ENCODE assay signal across 10 mouse cellular contexts in the genomic region with DNA sequence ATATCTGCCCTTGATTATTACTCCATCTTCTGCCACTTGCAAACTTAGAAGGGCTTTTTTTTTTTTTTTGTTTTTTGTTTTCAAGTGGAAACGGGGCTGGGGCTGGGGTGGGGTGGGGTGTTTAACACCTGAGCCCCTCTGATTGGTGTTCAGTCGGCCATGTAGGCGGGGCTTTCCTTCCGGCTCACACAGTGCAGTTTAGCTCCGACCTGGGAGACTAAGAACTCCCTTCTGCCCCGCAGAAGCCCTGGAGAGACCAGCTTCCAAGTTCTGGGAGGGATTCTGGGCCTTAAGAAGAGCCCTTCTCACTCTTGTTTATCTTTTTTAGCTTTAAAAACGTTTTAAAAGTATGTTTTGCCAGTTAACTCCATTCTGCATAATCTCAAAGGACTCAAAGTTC.
DNase-seq lines count a peak whose midpoint lies in the region; ATAC-seq lines count a peak whose summit lies in the region.
"Had no signal": no experiment of that assay in that cellular context is flagged by ENCODE, and none has a peak within 500 bp of the region (broad histone marks: within the 10 kb centered on the region; RNA-seq: fewer than 3 reads in every experiment).

No protein-coding gene starts in this region.

- H3K4me1 ChIP-seq in kidney, embryonic 15.5 days: peaks cover 49% of the 10 kb centered on the region
- H3K4me1 ChIP-seq in embryonic facial prominence, embryonic 10.5 days: peaks cover 49% of the 10 kb centered on the region
- H3K4me1 ChIP-seq in limb, embryonic 10.5 days: peaks cover 52% of the 10 kb centered on the region
- peaks cover 4% of the 10 kb centered on the region; the same call in 1 of the 2 replicates for H3K4me1 ChIP-seq in forebrain, embryonic 11.5 days (replicated peaks; ENCODE audit: control insufficient read depth, insufficient read depth, low read length)

- ATAC-seq in kidney, embryonic 15.5 days (replicated peaks; ENCODE audit: low FRiP score): 0 out of 2 replicates have a peak, but pooled peaks have one; percentile 49
- no peak for ATAC-seq in forebrain, embryonic 11.5 days (replicated peaks; ENCODE audit: low FRiP score)

- no peaks in the 10 kb centered on the region for H3K36me3 ChIP-seq in kidney, embryonic 15.5 days
- no peaks in the 10 kb centered on the region for H3K36me3 ChIP-seq in embryonic facial prominence, embryonic 10.5 days (replicated peaks)
- H3K36me3 ChIP-seq in limb, embryonic 10.5 days: peaks cover 8% of the 10 kb centered on the region; the same call in 1 of the 2 replicates
- no peaks in the 10 kb centered on the region for H3K36me3 ChIP-seq in forebrain, embryonic 11.5 days (ENCODE audit: control insufficient read depth, insufficient read depth, low read length)

- DNase-seq in kidney, adult 18-20 months: no peak
- DNase-seq in embryonic facial prominence, embryonic 10.5 days (ENCODE audit: low spot score): no peak
- DNase-seq in limb, embryonic 10.5 days (ENCODE audit: low spot score): no peak
- DNase-seq in thymus, adult 18-20 months: peak; percentile 21 to 28
- DNase-seq in left cerebral cortex, adult 11 months (ENCODE audit: low spot score): no peak
- DNase-seq in forebrain, embryonic 11.5 days (ENCODE audit: low spot score): no peak
- DNase-seq in left cerebral cortex, adult 9 months (ENCODE audit: low spot score in 2 of 2): no peak
- DNase-seq: heart, postnatal 36 days; right cerebral cortex, postnatal 4 days had no signal

- no peaks in the 10 kb centered on the region for H3K9me3 ChIP-seq in kidney, embryonic 15.5 days (replicated peaks)
- no peaks in the 10 kb centered on the region for H3K9me3 ChIP-seq in embryonic facial prominence, embryonic 10.5 days
- H3K9me3 ChIP-seq in limb, embryonic 10.5 days (replicated peaks): no peaks in the 10 kb centered on the region
- H3K9me3 ChIP-seq in forebrain, embryonic 11.5 days (ENCODE audit: control insufficient read depth, low read length): no peaks in the 10 kb centered on the region

- H3K27ac ChIP-seq in kidney, embryonic 15.5 days: peak overlapping the region; percentile 56; the same call in 1 of the 2 replicates
- H3K27ac ChIP-seq in embryonic facial prominence, embryonic 10.5 days (replicated peaks): 0 out of 2 replicates have a peak overlapping the region, but pooled peaks have one; percentile 30
- peak overlapping the region; percentile 25; the same call in 1 of the 2 replicates for H3K27ac ChIP-seq in limb, embryonic 10.5 days
- no peak overlapping the region for H3K27ac ChIP-seq in forebrain, embryonic 11.5 days (ENCODE audit: low read depth, low read length)

- no peaks in the 10 kb centered on the region for H3K27me3 ChIP-seq in kidney, embryonic 15.5 days
- no peaks in the 10 kb centered on the region for H3K27me3 ChIP-seq in embryonic facial prominence, embryonic 10.5 days (replicated peaks; ENCODE audit: low read depth, poor library complexity, severe bottlenecking)
- no peaks in the 10 kb centered on the region for H3K27me3 ChIP-seq in limb, embryonic 10.5 days (ENCODE audit: low read depth, poor library complexity, severe bottlenecking)
- H3K27me3 ChIP-seq in forebrain, embryonic 11.5 days (ENCODE audit: control insufficient read depth, insufficient read depth, low read length): no peaks in the 10 kb centered on the region

- peak overlapping the region; percentile 31 for H3K4me2 ChIP-seq in kidney, embryonic 15.5 days
- H3K4me2 ChIP-seq in forebrain, embryonic 11.5 days (ENCODE audit: low read depth, low read length, severe bottlenecking): no peak overlapping the region

- WGBS in kidney, embryonic 15.5 days: 9% methylated on average over 7 of the region's 7 CpGs
- WGBS in embryonic facial prominence, embryonic 10.5 days: 5% methylated on average over 7 of the region's 7 CpGs
- WGBS in limb, embryonic 10.5 days: 4% methylated on average over 7 of the region's 7 CpGs
- 6% methylated on average over 7 of the region's 7 CpGs for WGBS in forebrain, embryonic 11.5 days

- H3K4me3 ChIP-seq in kidney, embryonic 15.5 days (replicated peaks): no peak overlapping the region
- no peak overlapping the region for H3K4me3 ChIP-seq in embryonic facial prominence, embryonic 10.5 days
- H3K4me3 ChIP-seq in limb, embryonic 10.5 days: no peak overlapping the region
- no peak overlapping the region for H3K4me3 ChIP-seq in forebrain, embryonic 11.5 days (ENCODE audit: low read depth, low read length)

- H3K9ac ChIP-seq in kidney, embryonic 15.5 days: no peak overlapping the region
- no peak overlapping the region for H3K9ac ChIP-seq in forebrain, embryonic 11.5 days (ENCODE audit: low read length)

Comparison
In these comparisons a context has a peak if more than half of its experiments do, and no peak if none do; other contexts are left out.
1. DNase-seq: peak in thymus, adult 18-20 months (2 of 2); none in kidney, adult 18-20 months (single experiment), embryonic facial prominence, embryonic 10.5 days (single experiment), limb, embryonic 10.5 days (single experiment), left cerebral cortex, adult 11 months (single experiment), forebrain, embryonic 11.5 days (single experiment) and left cerebral cortex, adult 9 months (0 of 2).